Mouse (Mus musculus): ENCODE data around the gene Slc25a25. TPM values are rescaled to one million over a fixed set of nuclear protein-coding genes. Genes with fewer than 3 reads are reported as not detected.

Gene Slc25a25
- polyA plus RNA-seq, 1 experiment = 25.3 TPM

DNA sequence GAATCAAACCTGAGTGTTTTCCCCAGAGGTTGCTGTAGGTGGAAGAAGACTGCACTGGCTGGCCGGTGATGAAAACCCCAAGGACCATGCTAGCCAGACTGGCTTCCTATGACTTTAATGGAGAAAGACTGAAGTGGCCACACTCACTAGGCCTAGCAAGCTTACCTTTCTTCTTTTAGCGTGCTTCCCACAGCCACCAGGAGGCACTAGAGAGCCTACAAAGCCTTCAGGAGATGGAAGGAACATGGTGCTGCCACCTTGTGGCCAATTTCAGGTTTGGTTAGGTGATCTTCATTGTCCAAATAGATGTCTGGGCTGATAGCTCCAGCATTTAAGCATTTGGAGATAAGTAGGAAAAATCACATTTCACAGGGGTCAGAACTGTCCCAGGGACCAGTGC, 46.6 kb downstream of the Slc25a25 start:
- H3K27ac ChIP-seq (ENCODE audit: control insufficient read depth, insufficient read depth, low read length) = no peak overlapping the region
- H3K36me3 ChIP-seq (ENCODE audit: control insufficient read depth, insufficient read depth, low read length) = no peaks in the 10 kb centered on the region
- no peak overlapping the region for H3K4me3 ChIP-seq (ENCODE audit: control insufficient read depth, insufficient read depth, low read length)
- no peaks in the 10 kb centered on the region for H3K4me1 ChIP-seq (replicated peaks; ENCODE audit: control insufficient read depth, insufficient read depth, low read length)
- WGBS = 23% methylated on average over 2 of the region's 2 CpGs
- H3K27me3 ChIP-seq (ENCODE audit: control insufficient read depth, insufficient read depth, low read length) = no peaks in the 10 kb centered on the region
- TF ChIP-seq POLR2A (IDR thresholded peaks at IDR 0.05; ENCODE audit: control insufficient read depth, extremely low read depth, insufficient read depth, low read length, poor library complexity) (no peak), CTCF (IDR thresholded peaks at IDR 0.05; ENCODE audit: borderline replicate concordance, control insufficient read depth, extremely low read depth, insufficient read depth, low read length, poor library complexity) (peak; percentile 48; the same call in 1 of the 2 replicates)
- DNase-seq = peak; percentile 94

DNA sequence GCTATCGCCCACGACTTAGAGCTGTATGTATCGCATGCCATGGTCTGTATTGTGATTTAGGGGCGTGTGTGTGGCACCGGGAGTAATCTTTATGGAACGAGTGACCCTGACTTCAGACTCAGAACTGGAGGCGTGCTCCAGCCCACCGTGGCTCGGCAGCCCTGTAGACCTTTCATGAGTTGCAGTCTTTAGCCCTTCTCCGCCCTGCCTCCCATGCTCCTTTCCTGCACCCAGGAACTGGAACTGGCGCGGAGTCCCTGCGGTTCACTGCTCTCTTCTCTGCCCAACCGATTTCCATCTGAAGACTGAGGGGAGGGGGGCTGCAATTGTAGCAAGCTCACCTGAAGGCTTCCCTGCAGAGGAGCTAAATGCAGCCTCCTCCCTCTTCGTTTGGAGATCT, 54.5 kb downstream of the Slc25a25 start:
- peak overlapping the region; percentile 85 for H3K4me3 ChIP-seq (ENCODE audit: control insufficient read depth, insufficient read depth, low read length)
- H3K36me3 ChIP-seq (ENCODE audit: control insufficient read depth, insufficient read depth, low read length) = no peaks in the 10 kb centered on the region
- 1% methylated on average over 15 of the region's 15 CpGs for WGBS
- H3K4me1 ChIP-seq (replicated peaks; ENCODE audit: control insufficient read depth, insufficient read depth, low read length) = peaks cover 15% of the 10 kb centered on the region
- TF ChIP-seq POLR2A (IDR thresholded peaks at IDR 0.05; ENCODE audit: control insufficient read depth, extremely low read depth, insufficient read depth, low read length, poor library complexity) (no peak), CTCF (IDR thresholded peaks at IDR 0.05; ENCODE audit: borderline replicate concordance, control insufficient read depth, extremely low read depth, insufficient read depth, low read length, poor library complexity) (no peak)
- H3K27ac ChIP-seq (ENCODE audit: control insufficient read depth, insufficient read depth, low read length) = no peak overlapping the region
- no peaks in the 10 kb centered on the region for H3K27me3 ChIP-seq (ENCODE audit: control insufficient read depth, insufficient read depth, low read length)
- DNase-seq = no peak

DNA sequence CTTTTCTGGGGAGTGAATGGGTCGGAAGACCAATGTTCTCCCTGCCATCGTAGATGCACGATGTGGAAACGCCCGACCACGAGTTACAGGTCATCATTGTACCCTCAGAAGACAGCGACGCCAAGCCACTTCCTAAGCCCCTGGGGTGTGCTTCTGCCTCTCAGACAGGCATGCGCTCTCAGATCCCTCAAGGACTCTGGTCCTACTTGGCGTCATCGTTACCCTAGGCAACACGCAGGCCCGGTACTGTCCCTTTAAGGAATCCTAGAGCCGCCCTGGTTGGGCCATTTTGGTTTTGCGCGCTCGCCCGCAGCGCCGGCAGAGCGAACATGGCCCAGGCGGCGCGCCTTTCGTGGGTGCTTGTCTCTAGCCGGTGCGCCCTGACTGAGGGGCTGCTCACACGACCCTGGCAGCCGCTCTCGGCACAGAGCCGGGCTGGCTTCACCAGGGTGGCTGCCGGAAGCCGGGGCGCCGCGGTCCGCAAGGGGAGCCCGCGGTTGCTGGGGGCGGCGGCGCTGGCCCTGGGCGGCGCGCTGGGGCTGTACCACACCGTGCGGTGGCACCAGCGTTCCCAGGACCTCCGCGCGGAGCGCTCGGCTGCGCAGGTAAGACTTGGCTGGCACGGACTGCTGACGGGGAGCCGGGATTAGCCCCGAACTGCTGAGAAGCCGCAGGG, 55.2 kb downstream of the Slc25a25 start:
- peak overlapping the region; percentile 85 for H3K4me3 ChIP-seq (ENCODE audit: control insufficient read depth, insufficient read depth, low read length)
- no peak for TF ChIP-seq POLR2A (IDR thresholded peaks at IDR 0.05; ENCODE audit: control insufficient read depth, extremely low read depth, insufficient read depth, low read length, poor library complexity)
- 0 out of 2 replicates have a peak, but pooled peaks have one; percentile 12 for TF ChIP-seq CTCF (IDR thresholded peaks at IDR 0.05; ENCODE audit: borderline replicate concordance, control insufficient read depth, extremely low read depth, insufficient read depth, low read length, poor library complexity)
- H3K27ac ChIP-seq (ENCODE audit: control insufficient read depth, insufficient read depth, low read length) = peak overlapping the region; percentile 30; the same call in 1 of the 2 replicates
- no peaks in the 10 kb centered on the region for H3K27me3 ChIP-seq (ENCODE audit: control insufficient read depth, insufficient read depth, low read length)
- WGBS = under 1% methylated on average over 59 of the region's 59 CpGs
- DNase-seq = peak; percentile 77
- H3K4me1 ChIP-seq (replicated peaks; ENCODE audit: control insufficient read depth, insufficient read depth, low read length) = peaks cover 15% of the 10 kb centered on the region
- H3K36me3 ChIP-seq (ENCODE audit: control insufficient read depth, insufficient read depth, low read length) = no peaks in the 10 kb centered on the region

DNA sequence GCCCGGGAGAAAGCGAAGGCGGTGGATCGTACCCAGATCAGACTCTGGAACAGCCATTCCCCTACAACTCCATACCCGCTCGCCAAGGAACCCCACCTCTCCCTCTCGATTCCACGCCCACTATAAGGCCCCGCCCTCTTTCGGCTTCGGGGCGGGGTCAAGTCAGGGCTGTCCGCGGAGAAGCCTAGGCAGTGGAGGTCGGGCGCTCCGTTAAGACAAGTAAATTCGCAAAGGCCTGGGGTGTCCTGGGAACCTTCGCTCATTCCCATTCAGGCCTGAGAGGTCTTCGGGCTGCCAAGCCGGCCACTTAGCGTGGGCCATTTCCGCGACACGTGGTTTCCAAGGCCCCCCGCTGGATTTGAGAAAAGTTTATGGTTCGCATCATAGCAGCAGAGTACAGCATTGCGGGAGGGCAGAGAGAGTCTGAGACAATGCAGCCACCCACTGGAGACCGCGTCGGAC, 55.7 kb downstream of the Slc25a25 start, which contains the start of gene Ptges2:
Gene Ptges2 (plus strand): TSS at position 413 of the 462 bp plus-strand sequence.
- WGBS = under 1% methylated on average over 31 of the region's 31 CpGs
- Histone ChIP-seq H3K27ac (ENCODE audit: control insufficient read depth, insufficient read depth, low read length) (peak within 1 kb of the TSS; percentile 39; the same call in 1 of the 2 replicates), H3K36me3 (ENCODE audit: control insufficient read depth, insufficient read depth, low read length) (no peaks in the 10 kb centered on the region), H3K27me3 (ENCODE audit: control insufficient read depth, insufficient read depth, low read length) (no peaks in the 10 kb centered on the region), H3K4me3 (ENCODE audit: control insufficient read depth, insufficient read depth, low read length) (peak within 1 kb of the TSS; percentile 85), H3K4me1 (replicated peaks; ENCODE audit: control insufficient read depth, insufficient read depth, low read length) (peaks cover 15% of the 10 kb centered on the region)
- TF ChIP-seq POLR2A (IDR thresholded peaks at IDR 0.05; ENCODE audit: control insufficient read depth, extremely low read depth, insufficient read depth, low read length, poor library complexity) (peak; percentile 39; the same call in 1 of the 2 replicates), CTCF (IDR thresholded peaks at IDR 0.05; ENCODE audit: borderline replicate concordance, control insufficient read depth, extremely low read depth, insufficient read depth, low read length, poor library complexity) (no peak)
- peak; percentile 95 for DNase-seq

DNA sequence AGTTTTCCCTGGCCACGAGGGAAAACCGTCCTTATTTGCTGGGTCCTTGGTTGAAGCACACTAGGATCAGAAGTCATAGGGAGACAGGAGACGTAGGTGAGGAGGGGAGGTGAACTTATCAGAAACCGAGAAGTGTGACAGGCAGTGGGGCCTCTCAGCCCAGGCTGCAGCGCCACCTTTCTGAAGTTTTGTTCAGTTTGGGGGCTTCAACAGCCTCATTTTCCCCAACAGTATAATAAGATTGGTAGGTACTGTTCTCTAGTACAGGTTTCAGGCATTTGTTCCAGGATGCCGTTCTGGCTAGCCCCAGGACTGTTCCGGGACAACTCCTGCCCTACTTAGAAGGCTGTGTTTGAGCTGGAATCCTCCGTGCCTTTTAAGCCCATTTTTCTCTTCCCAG, 56.3 kb downstream of the Slc25a25 start:
- Histone ChIP-seq H3K27ac (ENCODE audit: control insufficient read depth, insufficient read depth, low read length) (no peak overlapping the region; the same call in 1 of the 2 replicates), H3K27me3 (ENCODE audit: control insufficient read depth, insufficient read depth, low read length) (no peaks in the 10 kb centered on the region), H3K4me1 (replicated peaks; ENCODE audit: control insufficient read depth, insufficient read depth, low read length) (peaks cover 15% of the 10 kb centered on the region), H3K36me3 (ENCODE audit: control insufficient read depth, insufficient read depth, low read length) (no peaks in the 10 kb centered on the region), H3K4me3 (ENCODE audit: control insufficient read depth, insufficient read depth, low read length) (peak overlapping the region; percentile 85)
- 3% methylated on average over 8 of the region's 8 CpGs for WGBS
- peak; percentile 64 for DNase-seq
- TF ChIP-seq CTCF (IDR thresholded peaks at IDR 0.05; ENCODE audit: borderline replicate concordance, control insufficient read depth, extremely low read depth, insufficient read depth, low read length, poor library complexity) (no peak), POLR2A (IDR thresholded peaks at IDR 0.05; ENCODE audit: control insufficient read depth, extremely low read depth, insufficient read depth, low read length, poor library complexity) (no peak)

DNA sequence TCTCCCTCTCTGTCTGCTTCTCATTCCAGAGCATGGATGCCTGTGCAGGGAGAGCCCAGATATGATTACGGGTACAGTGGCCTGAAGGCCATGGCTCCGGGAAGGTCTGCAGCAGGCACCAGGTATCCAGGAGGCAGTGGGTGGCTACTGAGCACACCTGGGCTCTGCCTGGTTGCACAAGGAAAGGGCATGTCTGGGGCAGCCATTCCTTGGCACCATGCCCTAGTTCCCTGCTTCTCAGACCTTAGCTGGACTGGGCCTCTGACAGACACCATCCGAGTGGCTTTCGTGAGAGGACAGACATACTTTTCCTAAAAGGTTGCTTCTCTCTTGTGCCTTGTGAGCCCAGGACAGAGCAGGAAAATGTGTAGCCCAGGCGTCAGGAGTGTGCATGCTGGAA, 59.2 kb downstream of the Slc25a25 start:
- H3K27ac ChIP-seq (ENCODE audit: control insufficient read depth, insufficient read depth, low read length) = no peak overlapping the region
- DNase-seq = no peak
- no peak overlapping the region for H3K4me3 ChIP-seq (ENCODE audit: control insufficient read depth, insufficient read depth, low read length)

More for the DNA sequence above, 59.2 kb downstream of the Slc25a25 start:
- Histone ChIP-seq H3K27me3 (ENCODE audit: control insufficient read depth, insufficient read depth, low read length) (no peaks in the 10 kb centered on the region; the same call in 1 of the 2 replicates), H3K4me1 (replicated peaks; ENCODE audit: control insufficient read depth, insufficient read depth, low read length) (peaks cover 20% of the 10 kb centered on the region), H3K36me3 (ENCODE audit: control insufficient read depth, insufficient read depth, low read length) (no peaks in the 10 kb centered on the region)
- TF ChIP-seq CTCF (IDR thresholded peaks at IDR 0.05; ENCODE audit: borderline replicate concordance, control insufficient read depth, extremely low read depth, insufficient read depth, low read length, poor library complexity) (no peak), POLR2A (IDR thresholded peaks at IDR 0.05; ENCODE audit: control insufficient read depth, extremely low read depth, insufficient read depth, low read length, poor library complexity) (no peak)
- whole genome bisulfite sequencing = 98% methylated on average over 5 of the region's 5 CpGs
